Mouse (Mus musculus) adrenal gland, postnatal 25 days (tissue): Measurements from ENCODE around the gene Mdc1. TPM values are rescaled to one million over a fixed set of nuclear protein-coding genes. Genes with fewer than 3 reads are reported as not detected.

Experiments used
- DNase-seq: peaks from one replicate; pipeline ENCODE4 v3.0.0; 2021; ENCODE audit warnings: mixed read lengths
- microRNA-seq, 2 experiments: library from miRNA; unstranded; fragments of <30 nt; microRNA quantifications; one replicate each; pipeline ENCODE4 v1.2.0; 2021
- total RNA-seq: library from RNA; stranded (reverse); gene quantifications from 2 replicates; pipeline ENCODE4 v1.2.3, GENCODE M21; 2021

Gene Mdc1
- total RNA-seq, 1 experiment from 2014 or later, result 30.1 TPM

DNA sequence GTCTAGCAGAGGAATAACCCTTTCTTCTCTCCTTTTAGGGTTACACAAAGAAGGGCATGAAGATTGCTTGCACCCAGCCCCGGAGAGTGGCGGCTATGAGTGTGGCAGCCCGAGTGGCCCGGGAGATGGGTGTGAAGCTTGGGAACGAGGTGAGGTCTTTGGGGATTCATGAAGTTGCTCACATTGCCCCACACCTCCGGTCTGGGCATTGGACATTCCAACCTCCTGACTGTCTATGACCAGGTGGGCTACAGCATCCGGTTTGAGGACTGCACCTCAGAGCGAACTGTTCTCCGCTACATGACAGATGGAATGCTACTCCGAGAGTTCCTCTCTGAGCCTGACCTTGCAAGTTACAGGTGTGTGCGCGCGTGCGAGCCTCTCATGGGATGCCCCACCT lies 42.5 kb downstream of the Mdc1 start:
- no peak for DNase-seq

DNA sequence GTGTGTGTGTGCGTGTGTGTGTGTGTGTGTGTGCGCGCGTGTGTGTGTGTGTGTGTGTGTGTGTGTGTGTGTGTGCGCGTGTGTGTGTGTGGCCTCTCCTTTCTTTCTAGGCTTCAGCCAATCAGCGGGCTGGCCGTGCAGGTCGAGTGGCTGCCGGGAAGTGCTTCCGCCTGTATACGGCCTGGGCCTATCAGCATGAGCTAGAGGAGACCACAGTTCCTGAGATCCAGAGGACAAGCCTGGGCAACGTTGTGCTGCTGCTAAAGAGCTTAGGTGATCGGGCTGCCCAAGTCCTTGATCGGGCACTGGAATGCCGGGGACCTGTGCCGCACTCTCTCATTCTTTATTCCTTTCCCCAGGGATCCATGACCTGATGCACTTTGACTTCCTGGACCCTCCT lies 46.4 kb downstream of the Mdc1 start:
- no peak for DNase-seq

DNA sequence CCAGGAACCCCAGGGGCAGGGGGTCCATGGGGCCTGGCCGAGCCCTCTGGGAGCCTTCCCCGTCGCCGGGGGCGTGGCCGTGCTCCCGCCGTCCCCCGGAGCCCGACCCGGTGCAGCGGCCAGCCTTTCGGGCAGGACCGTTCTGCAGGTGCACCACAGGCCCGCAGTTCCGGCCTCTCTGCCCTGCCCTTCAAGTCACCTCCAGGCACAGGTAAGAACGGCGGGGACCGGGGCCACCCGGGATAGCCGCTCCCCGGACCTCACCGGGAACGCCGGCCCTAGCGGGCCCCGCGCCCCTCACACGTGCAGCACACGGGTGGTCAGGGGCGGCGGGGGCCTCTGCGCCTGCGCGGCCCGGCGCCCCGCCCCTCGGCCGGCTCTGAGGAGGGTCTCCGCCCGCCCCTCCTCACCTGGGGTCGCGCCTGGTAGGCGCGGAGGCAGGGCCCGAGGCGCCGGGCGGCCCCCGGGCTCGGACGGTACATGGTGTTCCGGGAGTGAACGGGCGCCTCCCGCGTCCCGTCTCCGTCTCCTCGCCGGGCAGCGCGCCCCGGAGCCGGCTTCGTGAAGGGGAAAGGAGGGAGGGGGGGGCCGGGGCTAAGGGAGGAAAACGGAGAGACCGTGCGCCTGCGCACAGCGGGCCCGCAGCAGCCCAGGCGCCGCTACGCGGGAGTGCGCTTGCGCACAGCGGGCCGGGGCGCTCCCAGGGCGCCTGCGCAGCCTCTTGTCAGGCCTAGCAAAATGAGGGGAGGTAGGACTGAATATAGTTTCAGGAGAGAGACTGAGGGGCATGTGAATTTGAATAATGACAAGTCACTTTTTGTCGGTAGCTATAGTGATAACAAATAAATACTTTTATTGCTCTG lies 55.7 kb downstream of the Mdc1 start, which contains the start of gene 2310061I04Rik:
Gene 2310061I04Rik, minus strand, starts transcription at position 651 of the 863 bp plus-strand sequence.
- DNase-seq, result peak; percentile 93

DNA sequence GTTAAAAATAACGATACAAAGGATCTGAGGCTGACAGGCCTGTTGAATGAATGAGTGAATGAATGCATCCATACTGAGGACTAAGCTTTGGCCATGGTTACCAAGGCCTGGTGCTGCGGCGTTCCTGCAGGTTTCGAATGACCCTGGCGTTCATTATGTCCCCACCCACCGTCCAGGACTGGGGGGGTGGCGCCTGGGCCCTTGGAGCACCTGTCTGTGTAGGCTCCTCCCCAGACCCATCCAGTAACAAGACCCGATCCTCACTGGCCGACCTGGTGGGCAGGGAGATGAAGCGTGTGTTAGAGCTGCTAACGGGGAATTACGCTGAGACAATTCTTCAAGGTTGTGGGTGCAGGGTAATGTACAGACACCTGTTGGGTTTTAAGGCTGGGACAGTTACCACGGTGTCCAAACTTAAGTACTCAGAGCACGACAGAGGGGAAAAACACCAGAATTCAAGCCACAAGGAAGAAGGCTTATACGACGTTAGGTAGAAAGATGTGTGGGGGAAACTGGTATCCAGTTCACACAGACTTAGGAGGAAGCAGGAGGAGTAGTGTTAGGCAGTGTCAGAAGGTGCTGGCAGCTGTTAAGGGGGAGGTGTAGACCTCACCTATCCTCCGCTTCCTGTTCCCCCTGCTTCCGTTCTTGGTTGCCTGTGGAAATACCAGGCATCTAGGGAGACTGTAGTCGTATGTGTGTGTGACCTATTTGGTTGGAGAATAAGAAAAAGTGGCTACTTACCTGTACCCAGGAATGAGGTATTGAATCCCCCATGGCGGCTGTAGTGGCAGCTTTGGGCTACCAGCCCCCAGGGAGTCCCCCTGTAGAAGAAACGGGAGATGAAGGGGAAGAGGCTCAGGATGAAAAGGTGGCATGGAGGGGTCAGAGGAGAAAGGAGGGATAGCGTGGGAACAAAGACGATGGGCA lies 56.6 kb downstream of the Mdc1 start:
- no peak for DNase-seq

DNA sequence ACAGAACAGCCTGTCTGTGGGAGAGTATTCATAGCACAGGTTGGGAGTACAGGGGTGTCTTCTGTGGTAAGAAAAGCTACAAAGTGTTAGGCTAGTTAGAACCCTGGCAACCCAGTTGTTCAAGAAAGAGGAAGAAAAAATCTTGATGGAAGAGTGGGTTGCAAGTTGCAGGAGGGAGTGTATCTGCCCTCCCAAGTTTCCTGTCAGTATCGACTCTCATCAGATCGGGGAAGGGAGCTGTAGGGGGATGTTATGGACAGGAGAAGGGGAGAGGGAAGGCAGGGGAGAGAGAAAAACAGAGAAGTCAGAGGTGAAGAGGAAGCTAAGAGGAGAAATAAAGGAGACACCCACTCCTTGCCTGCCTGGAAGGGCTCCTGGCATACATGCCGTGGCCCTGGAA lies 59.3 kb downstream of the Mdc1 start:
- DNase-seq, result no peak

DNA sequence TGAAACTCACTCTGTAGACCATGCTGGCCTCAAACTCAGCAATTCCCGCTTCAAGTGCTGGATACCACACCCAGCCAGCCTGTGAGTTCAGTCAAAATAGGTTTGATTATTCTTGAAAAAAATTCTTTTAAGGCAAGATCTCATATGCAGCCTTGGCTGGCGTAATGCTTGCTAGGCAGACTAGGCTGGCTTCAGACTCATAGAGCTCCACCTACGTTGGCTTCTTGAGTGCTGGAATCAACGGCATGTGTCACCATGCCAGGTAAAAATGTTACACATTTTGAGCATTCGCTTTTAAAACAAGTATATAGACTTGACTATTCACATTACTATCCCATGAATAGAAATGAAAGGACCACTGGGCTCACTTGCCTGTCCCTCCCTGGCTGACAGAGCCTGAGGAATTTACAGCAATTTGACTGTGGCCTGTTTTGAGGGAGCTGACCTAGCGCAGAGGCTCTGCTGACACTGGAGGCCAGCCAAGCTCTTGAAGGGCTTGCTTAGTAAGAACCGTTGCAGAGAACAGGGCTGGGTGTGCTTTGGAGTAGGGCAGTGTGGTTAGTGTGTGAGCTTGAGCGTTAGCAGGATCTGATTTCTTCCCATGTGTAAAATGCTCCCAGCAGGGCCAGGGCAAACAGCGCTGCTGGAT lies 62.2 kb downstream of the Mdc1 start:
- DNase-seq, result no peak

DNA sequence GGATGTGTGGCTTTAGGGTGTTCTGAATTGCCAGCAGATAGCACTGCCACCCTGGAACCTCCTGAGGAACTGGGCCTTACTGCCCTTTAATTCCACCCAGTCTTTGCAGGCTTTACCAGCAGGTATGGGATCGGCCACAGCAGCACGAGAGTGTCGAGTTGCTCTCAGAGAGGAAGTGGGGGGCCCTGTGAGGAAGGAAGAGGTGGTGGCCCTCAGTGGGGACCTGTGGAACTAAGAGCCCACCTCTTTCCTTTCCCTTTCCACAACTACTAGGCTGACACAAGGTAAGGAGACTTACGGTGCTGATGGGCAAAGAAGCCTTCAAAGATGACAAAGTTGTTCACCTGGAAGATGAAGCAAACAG lies 62.7 kb downstream of the Mdc1 start:
- DNase-seq, result no peak

DNA sequence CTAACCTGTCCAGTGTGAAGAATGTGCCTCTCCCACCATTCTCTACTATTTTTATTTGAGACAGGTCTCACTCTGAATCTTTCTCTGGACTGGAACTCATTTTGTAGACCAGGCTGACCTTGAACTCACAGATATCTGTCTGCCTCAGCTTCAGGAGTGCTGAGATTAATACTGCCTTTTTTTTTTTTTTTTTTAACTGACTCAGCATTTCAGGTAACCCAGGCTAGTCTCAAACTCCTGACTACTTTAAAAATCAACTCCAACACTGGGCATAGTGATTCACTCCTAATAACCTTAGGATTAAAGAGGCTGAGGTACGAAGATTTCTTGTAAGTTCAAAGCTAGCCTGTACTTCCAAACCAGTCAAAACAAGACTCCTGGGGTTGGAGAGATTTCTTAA lies 64.3 kb downstream of the Mdc1 start:
- DNase-seq, result no peak

DNA sequence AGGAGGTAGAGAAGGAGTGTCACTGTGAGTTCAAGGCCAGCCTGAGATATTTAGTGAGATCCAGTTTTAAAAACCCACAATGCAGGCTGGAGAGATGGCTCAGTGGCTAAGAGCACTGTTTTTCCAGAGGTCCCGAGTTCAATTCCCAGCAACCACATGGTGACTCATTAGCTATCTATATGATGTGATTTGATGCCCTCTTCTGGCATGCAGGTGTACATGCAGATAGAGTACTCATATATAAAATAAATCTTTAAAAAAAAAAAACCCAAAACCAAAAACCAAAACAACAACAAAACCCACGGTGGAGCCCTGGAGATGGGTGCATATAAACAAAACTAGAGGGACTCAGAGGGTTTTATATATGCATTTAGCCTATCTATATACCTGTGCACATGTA lies 66.3 kb downstream of the Mdc1 start:
- no peak for DNase-seq

Small RNA genes lying within 50 kb of the gene (microRNA-seq; reads per million reads assigned to microRNA genes)
- 0.69 to 0.71 reads per million in 2 experiments for gene Gm28033

Other genes with a start within 250 kb of the Mdc1 start
- gene Sfta2, start 240.0 kb upstream of the Mdc1 start, total RNA-seq, result not detected in 2 replicates
- not detected in 2 replicates for gene Gm9573, start 214.9 kb upstream of the Mdc1 start, total RNA-seq
- gene Mucl3, start 197.8 kb upstream of the Mdc1 start, total RNA-seq, result not detected in 2 replicates
- gene Vars2, start 173.9 kb upstream of the Mdc1 start, total RNA-seq, result 41.5 and 65.4 TPM in 2 replicates
- 22.4 and 26.9 TPM in 2 replicates for gene Gtf2h4, start 167.8 kb upstream of the Mdc1 start, total RNA-seq
- gene Ddr1, start 136.9 kb upstream of the Mdc1 start, total RNA-seq, result 41.7 and 54.6 TPM in 2 replicates
- gene Ier3, start 19.8 kb upstream of the Mdc1 start, total RNA-seq, result 7.6 and 11.7 TPM in 2 replicates
- gene Flot1, start 18.3 kb upstream of the Mdc1 start, total RNA-seq, result 61.0 and 94.1 TPM in 2 replicates
- gene Tubb5, start 3.2 kb upstream of the Mdc1 start, total RNA-seq, result 192 and 221 TPM in 2 replicates
- 8.7 and 9.8 TPM in 2 replicates for gene Nrm, start 19.8 kb downstream of the Mdc1 start, total RNA-seq
- gene Ppp1r18, start 24.1 kb downstream of the Mdc1 start, total RNA-seq, result 36.5 and 36.8 TPM in 2 replicates
- gene Dhx16, start 38.3 kb downstream of the Mdc1 start, total RNA-seq, result 51.4 and 53.3 TPM in 2 replicates
- gene 2310061I04Rik, start 55.9 kb downstream of the Mdc1 start, total RNA-seq, result 41.3 and 56.5 TPM in 2 replicates
- gene Atat1, start 68.6 kb downstream of the Mdc1 start, total RNA-seq, result 35.6 and 44.1 TPM in 2 replicates
- gene Mrps18b, start 74.9 kb downstream of the Mdc1 start, total RNA-seq, result 81.8 and 90.3 TPM in 2 replicates
- gene Ppp1r10, start 74.9 kb downstream of the Mdc1 start, total RNA-seq, result 85.0 and 88.1 TPM in 2 replicates
- gene Abcf1, start 128.2 kb downstream of the Mdc1 start, total RNA-seq, result 99.5 and 116 TPM in 2 replicates
- gene Gnl1, start 138.3 kb downstream of the Mdc1 start, total RNA-seq, result 43.9 and 52.5 TPM in 2 replicates
- 26.8 and 27.8 TPM in 2 replicates for gene Prr3, start 138.7 kb downstream of the Mdc1 start, total RNA-seq
- gene H2-T24, start 179.0 kb downstream of the Mdc1 start, total RNA-seq, result 4.6 and 6.4 TPM in 2 replicates
- gene H2-T23, start 191.3 kb downstream of the Mdc1 start, total RNA-seq, result 30.5 and 46.6 TPM in 2 replicates
- 21.7 and 29.6 TPM in 2 replicates for gene H2-T22, start 201.2 kb downstream of the Mdc1 start, total RNA-seq
- gene Gm6034, start 201.4 kb downstream of the Mdc1 start, total RNA-seq, result not detected in 2 replicates
- gene Gm11127, start 216.9 kb downstream of the Mdc1 start, total RNA-seq, result 1.6 and 2.2 TPM in 2 replicates